Mouse (Mus musculus) left cerebral cortex, adult 8-10 months (tissue): ENCODE measurements around the gene Galntl5. TPM values are rescaled to one million over a fixed set of nuclear protein-coding genes. Genes with fewer than 3 reads are reported as not detected.
"Not testable (repeated sequence)": the region's sequence is repeated elsewhere in the genome, so short reads cannot be mapped to it uniquely, and the experiment has no call there.

Experiments
- DNase-seq, 2 experiments: peaks; one replicate each; pipeline ENCODE4 v3.0.0; 2022; ENCODE audit warnings: low spot score in 2 of 2
- total RNA-seq, 4 experiments: library from RNA; stranded (reverse); gene quantifications; 2 replicates each; pipeline ENCODE4 v1.2.4; 2022

Gene Galntl5
- total RNA-seq, 4 experiments from 2014 or later, result not detected

GRCm38 (mm10) chr5:25190521-25190920 lies 9.3 kb downstream of the Galntl5 start:
- DNase-seq, result no peak

GRCm38 (mm10) chr5:25211872-25212271 lies 30.6 kb downstream of the Galntl5 start:
- peak in 1 of 2 experiments; percentile 30 for DNase-seq

- not testable (repeated sequence) for DNase-seq
Observed at GRCm38 (mm10) chr5:25213216-25213615, 32.0 kb downstream of the Galntl5 start.

- peak in 1 of 2 experiments; percentile 18 for DNase-seq
Observed at GRCm38 (mm10) chr5:25215006-25215405, 33.7 kb downstream of the Galntl5 start.

GRCm38 (mm10) chr5:25221604-25222003 lies 40.3 kb downstream of the Galntl5 start, which contains the start of gene Galnt11:
Gene Galnt11, plus strand, starts transcription at chr5:25221904.
- DNase-seq, result no peak

GRCm38 (mm10) chr5:25222752-25223702 lies 41.8 kb downstream of the Galntl5 start, which contains the start of gene E130116L18Rik:
Gene E130116L18Rik, minus strand, starts transcription at chr5:25223153.
- DNase-seq, result peak; percentile 85

GRCm38 (mm10) chr5:25224377-25224776 lies 43.1 kb downstream of the Galntl5 start:
- not testable (repeated sequence) for DNase-seq

GRCm38 (mm10) chr5:25243101-25243500 lies 61.8 kb downstream of the Galntl5 start:
- no peak for DNase-seq

- no peak for DNase-seq
Observed at GRCm38 (mm10) chr5:25245806-25246472, 64.7 kb downstream of the Galntl5 start.

GRCm38 (mm10) chr5:25246473-25246865 lies 65.2 kb downstream of the Galntl5 start:
- no peak for DNase-seq

GRCm38 (mm10) chr5:25247036-25247435 lies 65.8 kb downstream of the Galntl5 start:
- DNase-seq, result no peak

- DNase-seq, result no peak
Observed at GRCm38 (mm10) chr5:25252423-25252822, 71.2 kb downstream of the Galntl5 start.

- no peak for DNase-seq
Observed at GRCm38 (mm10) chr5:25252825-25253544, 71.7 kb downstream of the Galntl5 start.

- DNase-seq, result no peak
Observed at GRCm38 (mm10) chr5:25254491-25254890, 73.2 kb downstream of the Galntl5 start.

- peak in 1 of 2 experiments; percentile 80 for DNase-seq
Observed at GRCm38 (mm10) chr5:25256686-25257085, 75.4 kb downstream of the Galntl5 start.

- no peak for DNase-seq
Observed at GRCm38 (mm10) chr5:25261452-25261851, 80.2 kb downstream of the Galntl5 start.

GRCm38 (mm10) chr5:25262266-25262665 lies 81.0 kb downstream of the Galntl5 start:
- no peak for DNase-seq

GRCm38 (mm10) chr5:25268258-25268888 lies 87.1 kb downstream of the Galntl5 start:
- no peak for DNase-seq
